Mouse (Mus musculus): Measurements from ENCODE around the gene Vwc2.

Vwc2 gene

DNA sequence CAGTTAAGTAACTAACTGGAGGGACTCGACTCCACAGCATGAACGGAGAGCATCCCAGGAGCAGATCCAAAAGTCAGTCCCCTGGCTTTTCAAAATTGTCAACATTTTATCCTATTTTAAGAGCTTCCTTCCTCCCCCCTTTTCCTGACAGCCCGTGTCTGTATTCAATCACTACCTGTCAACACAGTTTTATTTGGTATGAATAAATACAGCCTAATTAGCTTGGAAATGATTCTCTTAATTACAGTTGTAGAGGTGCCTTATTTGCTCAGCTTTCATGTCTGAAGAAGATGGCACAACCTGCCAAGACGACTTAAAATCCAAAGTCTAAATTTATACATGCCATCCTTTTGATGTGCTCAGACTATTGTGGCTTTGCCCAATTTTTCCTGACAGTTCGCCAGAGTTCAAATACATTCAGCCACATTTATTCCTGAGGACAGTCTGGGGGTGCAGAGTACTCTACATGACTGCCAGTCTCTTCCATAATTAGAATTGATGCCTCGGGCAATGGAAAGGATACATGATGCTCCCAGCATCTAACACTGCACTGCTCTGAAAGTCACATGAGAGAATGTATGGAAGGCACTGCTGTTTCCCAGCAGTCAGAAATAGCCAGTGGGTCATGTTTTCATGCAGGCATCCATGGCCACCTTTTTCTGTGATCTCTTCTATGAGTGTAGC lies 128.8 kb downstream of the Vwc2 start:
- no peak for DNase-seq

DNA sequence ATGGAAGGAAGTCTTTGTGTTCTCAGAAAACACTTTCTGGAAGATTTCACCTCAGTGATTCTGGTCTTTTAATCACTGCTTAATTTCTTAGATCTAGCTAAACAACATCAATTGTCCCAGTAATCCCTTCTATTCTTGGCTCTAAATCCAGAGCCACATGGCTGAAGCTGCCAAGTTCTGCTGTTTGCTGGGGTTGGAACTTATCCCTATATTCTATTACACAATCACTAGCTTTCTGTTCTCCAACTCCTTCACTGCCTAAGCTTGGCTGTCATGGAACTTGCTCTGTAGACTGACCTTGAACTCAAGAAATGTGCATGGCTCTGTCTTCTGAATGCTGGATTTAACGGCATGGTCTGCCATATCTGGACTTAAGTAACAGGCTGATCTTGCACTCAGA lies 143.3 kb downstream of the Vwc2 start:
- DNase-seq, result no peak

DNA sequence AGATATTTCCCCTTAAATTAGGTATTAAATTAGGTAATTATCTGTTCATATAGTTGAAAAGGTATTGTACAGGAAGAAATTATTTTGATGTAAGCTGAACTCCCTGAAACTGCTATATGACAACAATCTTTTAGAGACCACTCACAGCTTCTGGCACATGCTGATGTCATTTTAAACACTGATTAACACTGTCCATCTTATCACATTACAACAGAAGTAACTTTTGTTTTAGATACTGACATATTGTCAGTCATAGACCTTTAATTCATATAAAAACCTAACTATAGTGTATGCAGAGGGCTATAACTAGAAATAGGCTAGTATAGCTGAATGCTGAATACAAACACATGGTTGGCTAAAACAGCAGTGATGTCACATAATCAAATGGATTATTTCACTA lies 166.1 kb downstream of the Vwc2 start:
- no peak for DNase-seq

DNA sequence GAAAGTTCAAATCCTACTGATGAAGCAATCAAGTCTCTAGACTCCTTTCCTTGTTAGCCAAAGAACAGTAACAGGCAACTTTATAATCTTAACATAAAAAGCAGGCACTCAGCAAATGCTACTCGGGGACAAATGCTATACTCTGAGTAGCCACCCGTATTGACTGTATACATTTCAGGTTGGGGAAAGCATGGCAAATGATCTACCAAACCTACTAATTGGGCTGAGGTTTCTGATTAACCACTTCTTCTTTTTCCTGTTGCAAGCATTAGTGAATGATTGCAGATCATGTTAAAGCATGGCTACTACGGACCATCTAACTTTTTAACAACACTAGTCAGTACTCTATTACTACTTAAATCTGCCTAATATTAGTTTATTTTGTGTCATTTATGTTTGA lies 169.5 kb downstream of the Vwc2 start:
- no peak for DNase-seq

All from thymus, postnatal 36 days (tissue).